Mouse (Mus musculus): ENCODE results near the gene Adat1. TPM values are rescaled to one million over a fixed set of nuclear protein-coding genes. Genes with fewer than 3 reads are reported as not detected.
A peak's percentile ranks its signal among the peaks of the same experiment; 100 is the strongest.

Gene Adat1
- polyA plus RNA-seq (2014; fragmentation: Nextera tagmentation; extraction: Ambion mirVana) = 12.7 and 17.8 TPM in 2 replicates

DNA sequence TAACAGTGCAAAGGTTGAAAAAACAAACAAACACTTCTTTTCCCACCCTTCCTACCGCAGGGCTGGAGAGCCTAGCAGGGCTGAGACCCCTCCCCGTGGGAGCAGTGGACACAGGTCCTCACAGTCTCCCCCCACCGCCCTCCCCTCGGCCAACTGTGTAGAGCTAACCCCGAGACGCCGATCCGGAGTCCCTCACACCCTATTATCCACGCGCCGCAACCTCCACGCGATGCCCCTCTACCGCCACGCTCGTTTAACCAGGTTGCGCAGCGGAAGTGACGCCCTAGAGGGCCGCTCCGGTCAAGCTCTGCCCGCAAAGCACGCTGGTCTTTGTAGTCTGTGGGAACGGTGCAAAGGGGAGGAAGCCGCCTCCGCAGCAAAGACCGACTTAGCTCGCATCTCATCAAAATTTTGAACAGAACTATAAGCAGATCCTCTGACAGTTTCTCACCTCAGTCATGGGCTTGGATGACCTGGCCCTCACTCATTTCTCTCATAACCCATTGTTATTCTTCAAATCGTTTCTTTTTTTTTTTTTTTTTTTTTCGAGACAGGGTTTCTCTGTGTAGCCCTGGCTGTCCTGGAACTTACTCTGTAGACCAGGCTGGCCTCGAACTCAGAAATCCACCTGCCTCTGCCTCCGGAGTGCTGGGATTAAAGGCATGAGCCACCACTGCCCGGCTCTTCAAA is at the start of gene Adat1:
Gene Adat1, minus strand, starts transcription at position 290 of the 690 bp plus-strand sequence.
- H3K4me1 ChIP-seq (replicated peaks; ENCODE audit: control insufficient read depth, insufficient read depth, low read length) = no peaks in the 10 kb centered on the region; the same call in 1 of the 2 replicates
- H3K36me3 ChIP-seq (ENCODE audit: control insufficient read depth, insufficient read depth, low read length) = peaks cover 35% of the 10 kb centered on the region
- peak within 1 kb of the TSS; percentile 74 for H3K4me2 ChIP-seq
- H3K9ac ChIP-seq (ENCODE audit: low read depth, low read length) = peak within 1 kb of the TSS; percentile 85
- WGBS = 4% methylated on average over 32 of the region's 33 CpGs
- H3K4me3 ChIP-seq (ENCODE audit: low read depth, low read length) = peak within 1 kb of the TSS; percentile 83
- ATAC-seq (replicated peaks; ENCODE audit: low FRiP score) (peak; percentile 95), DNase-seq (ENCODE audit: low spot score) (peak; percentile 90)
- H3K27me3 ChIP-seq (replicated peaks; ENCODE audit: control insufficient read depth, insufficient read depth, low read length) = no peaks in the 10 kb centered on the region
- peak within 1 kb of the TSS; percentile 10; the same call in 1 of the 2 replicates for H3K27ac ChIP-seq (ENCODE audit: low read depth, low read length)
- no peaks in the 10 kb centered on the region for H3K9me3 ChIP-seq (ENCODE audit: control insufficient read depth, low read length)

DNA sequence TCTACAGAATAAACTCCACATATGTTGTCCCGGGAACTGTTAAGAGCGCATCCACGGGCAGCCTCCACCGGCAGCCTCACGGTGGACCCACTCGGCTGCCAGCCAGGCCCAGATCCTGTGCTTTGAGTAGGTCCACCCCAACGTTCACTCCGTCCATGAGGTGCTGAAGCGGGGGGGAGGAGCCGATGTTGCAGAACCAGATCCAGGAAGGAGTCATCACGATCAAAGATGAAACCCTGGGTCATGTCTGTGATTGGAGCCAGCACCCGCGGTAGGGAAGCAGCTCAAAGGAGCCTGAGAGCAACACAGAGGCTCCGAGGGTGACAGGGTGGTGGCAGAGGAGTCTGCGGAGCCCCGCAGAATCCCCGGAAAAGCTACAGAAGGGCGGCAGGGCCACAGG is 45.4 kb upstream of the Adat1 start:
- no peak overlapping the region for H3K4me2 ChIP-seq
- no peak for ATAC-seq (replicated peaks; ENCODE audit: low FRiP score)
- 68% methylated on average over 18 of the region's 18 CpGs for WGBS

DNA sequence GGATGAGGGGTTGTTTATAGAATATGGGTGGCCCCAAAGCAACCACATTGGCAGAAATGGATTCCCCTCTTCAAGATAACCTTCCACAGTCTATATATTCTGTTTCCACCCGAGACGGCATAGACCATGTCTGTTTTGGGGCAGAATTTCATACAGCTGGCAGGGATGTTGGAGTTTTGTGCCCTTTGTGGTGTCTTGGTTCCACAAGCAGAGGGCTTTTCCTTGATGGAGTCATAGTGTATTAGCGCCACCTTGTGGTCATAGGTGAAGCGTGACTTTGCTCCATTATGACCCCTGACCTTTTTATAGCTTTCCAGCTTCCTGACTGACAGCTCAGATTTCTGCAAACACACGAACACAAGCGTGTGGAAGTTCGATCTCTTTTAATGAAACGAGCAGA is 42.5 kb upstream of the Adat1 start:
- ATAC-seq (replicated peaks; ENCODE audit: low FRiP score) (peak; percentile 39; the same call in 1 of the 2 replicates), DNase-seq (ENCODE audit: low spot score) (peak; percentile 45)
- Histone ChIP-seq H3K4me2 (no peak overlapping the region), H3K27me3 (replicated peaks; ENCODE audit: control insufficient read depth, insufficient read depth, low read length) (no peaks in the 10 kb centered on the region), H3K4me1 (replicated peaks; ENCODE audit: control insufficient read depth, insufficient read depth, low read length) (no peaks in the 10 kb centered on the region), H3K9ac (ENCODE audit: low read depth, low read length) (no peak overlapping the region), H3K27ac (ENCODE audit: low read depth, low read length) (no peak overlapping the region), H3K4me3 (ENCODE audit: low read depth, low read length) (no peak overlapping the region), H3K9me3 (ENCODE audit: control insufficient read depth, low read length) (no peaks in the 10 kb centered on the region), H3K36me3 (ENCODE audit: control insufficient read depth, insufficient read depth, low read length) (no peaks in the 10 kb centered on the region)
- WGBS = 10% methylated on average over 8 of the region's 8 CpGs

More for the DNA sequence above, 45.4 kb upstream of the Adat1 start:
- Histone ChIP-seq H3K4me3 (ENCODE audit: low read depth, low read length) (no peak overlapping the region), H3K9me3 (ENCODE audit: control insufficient read depth, low read length) (no peaks in the 10 kb centered on the region), H3K27me3 (replicated peaks; ENCODE audit: control insufficient read depth, insufficient read depth, low read length) (no peaks in the 10 kb centered on the region), H3K36me3 (ENCODE audit: control insufficient read depth, insufficient read depth, low read length) (no peaks in the 10 kb centered on the region), H3K27ac (ENCODE audit: low read depth, low read length) (no peak overlapping the region), H3K4me1 (replicated peaks; ENCODE audit: control insufficient read depth, insufficient read depth, low read length) (no peaks in the 10 kb centered on the region), H3K9ac (ENCODE audit: low read depth, low read length) (no peak overlapping the region)
- DNase-seq (ENCODE audit: low spot score) = no peak

DNA sequence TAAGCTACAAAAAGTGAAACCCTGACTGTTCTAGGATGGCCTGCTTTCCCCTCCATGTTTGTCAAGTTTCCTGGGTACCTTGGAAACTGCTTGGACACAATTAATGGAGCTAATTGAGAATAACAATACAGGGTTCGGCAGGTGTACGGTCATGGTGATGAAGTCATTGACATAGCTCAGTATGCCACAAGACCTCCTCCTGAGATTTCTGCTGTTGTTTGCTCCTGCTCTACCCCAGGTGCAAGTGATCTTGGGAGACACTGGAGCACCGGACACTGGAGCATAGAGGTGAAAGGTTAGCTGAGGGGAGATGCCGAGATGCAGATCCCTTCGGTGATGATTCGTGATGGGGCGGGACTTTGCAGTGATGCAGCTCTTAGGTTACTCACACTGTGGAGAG is 41.0 kb upstream of the Adat1 start:
- H3K4me2 ChIP-seq = no peak overlapping the region
- H3K9me3 ChIP-seq (ENCODE audit: control insufficient read depth, low read length) = no peaks in the 10 kb centered on the region
- ATAC-seq (replicated peaks; ENCODE audit: low FRiP score) = no peak
- H3K27me3 ChIP-seq (replicated peaks; ENCODE audit: control insufficient read depth, insufficient read depth, low read length) = no peaks in the 10 kb centered on the region
- no peaks in the 10 kb centered on the region for H3K4me1 ChIP-seq (replicated peaks; ENCODE audit: control insufficient read depth, insufficient read depth, low read length)
- WGBS = 67% methylated on average over 7 of the region's 7 CpGs
- no peaks in the 10 kb centered on the region for H3K36me3 ChIP-seq (ENCODE audit: control insufficient read depth, insufficient read depth, low read length)
- no peak overlapping the region for H3K9ac ChIP-seq (ENCODE audit: low read depth, low read length)
- no peak for DNase-seq (ENCODE audit: low spot score)
- no peak overlapping the region for H3K27ac ChIP-seq (ENCODE audit: low read depth, low read length)
- no peak overlapping the region for H3K4me3 ChIP-seq (ENCODE audit: low read depth, low read length)

DNA sequence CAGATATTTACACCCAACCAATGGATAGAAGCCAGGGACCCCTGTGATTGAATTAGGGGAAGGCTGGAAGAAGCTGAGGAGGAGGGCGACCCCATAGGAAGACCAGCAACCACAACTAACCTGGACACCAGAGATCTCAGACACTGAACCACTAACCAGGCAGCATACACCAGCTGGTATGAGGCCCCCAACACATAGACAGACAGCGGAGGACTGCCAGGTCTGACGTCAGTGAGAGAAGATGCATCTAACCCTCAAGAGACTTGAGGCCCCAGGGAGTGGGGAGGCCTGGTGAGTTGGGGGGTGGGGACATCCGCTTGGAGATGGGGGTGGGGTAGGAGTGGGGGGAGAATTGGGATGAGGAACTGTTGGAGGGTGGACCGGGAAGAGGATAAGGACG is 38.6 kb upstream of the Adat1 start:
- Histone ChIP-seq H3K36me3 (ENCODE audit: control insufficient read depth, insufficient read depth, low read length) (no peaks in the 10 kb centered on the region), H3K4me2 (no peak overlapping the region), H3K4me1 (replicated peaks; ENCODE audit: control insufficient read depth, insufficient read depth, low read length) (no peaks in the 10 kb centered on the region), H3K9me3 (ENCODE audit: control insufficient read depth, low read length) (no peaks in the 10 kb centered on the region), H3K27ac (ENCODE audit: low read depth, low read length) (no peak overlapping the region), H3K27me3 (replicated peaks; ENCODE audit: control insufficient read depth, insufficient read depth, low read length) (no peaks in the 10 kb centered on the region), H3K9ac (ENCODE audit: low read depth, low read length) (no peak overlapping the region), H3K4me3 (ENCODE audit: low read depth, low read length) (no peak overlapping the region)
- WGBS = 59% methylated on average over 6 of the region's 6 CpGs
- DNase-seq (ENCODE audit: low spot score) (no peak), ATAC-seq (replicated peaks; ENCODE audit: low FRiP score) (no peak)

DNA sequence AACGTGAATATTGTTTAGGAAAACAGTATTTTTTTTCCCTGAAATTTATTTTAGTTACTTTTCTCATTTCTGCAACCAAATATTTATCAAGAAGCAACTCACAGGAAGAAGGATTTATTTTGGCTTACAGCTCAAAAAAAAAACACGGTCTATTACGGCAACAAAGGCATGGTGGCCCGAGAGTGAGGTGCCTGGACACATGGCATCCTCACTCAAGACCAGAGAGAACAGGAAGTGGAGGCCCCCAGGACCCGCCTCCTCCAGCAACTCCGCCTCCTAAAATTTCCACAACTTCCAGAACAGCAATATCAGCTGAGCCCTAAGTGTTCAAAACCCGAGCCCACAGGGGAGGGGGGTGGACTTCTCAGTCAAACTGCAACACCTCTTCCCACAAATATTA is 37.4 kb upstream of the Adat1 start:
- Histone ChIP-seq H3K27me3 (replicated peaks; ENCODE audit: control insufficient read depth, insufficient read depth, low read length) (no peaks in the 10 kb centered on the region), H3K9ac (ENCODE audit: low read depth, low read length) (no peak overlapping the region), H3K36me3 (ENCODE audit: control insufficient read depth, insufficient read depth, low read length) (no peaks in the 10 kb centered on the region), H3K4me3 (ENCODE audit: low read depth, low read length) (no peak overlapping the region), H3K4me2 (no peak overlapping the region), H3K4me1 (replicated peaks; ENCODE audit: control insufficient read depth, insufficient read depth, low read length) (no peaks in the 10 kb centered on the region), H3K27ac (ENCODE audit: low read depth, low read length) (no peak overlapping the region), H3K9me3 (ENCODE audit: control insufficient read depth, low read length) (no peaks in the 10 kb centered on the region)
- 72% methylated on average over 7 of the region's 7 CpGs for WGBS
- ATAC-seq (replicated peaks; ENCODE audit: low FRiP score) (no peak), DNase-seq (ENCODE audit: low spot score) (no peak)

DNA sequence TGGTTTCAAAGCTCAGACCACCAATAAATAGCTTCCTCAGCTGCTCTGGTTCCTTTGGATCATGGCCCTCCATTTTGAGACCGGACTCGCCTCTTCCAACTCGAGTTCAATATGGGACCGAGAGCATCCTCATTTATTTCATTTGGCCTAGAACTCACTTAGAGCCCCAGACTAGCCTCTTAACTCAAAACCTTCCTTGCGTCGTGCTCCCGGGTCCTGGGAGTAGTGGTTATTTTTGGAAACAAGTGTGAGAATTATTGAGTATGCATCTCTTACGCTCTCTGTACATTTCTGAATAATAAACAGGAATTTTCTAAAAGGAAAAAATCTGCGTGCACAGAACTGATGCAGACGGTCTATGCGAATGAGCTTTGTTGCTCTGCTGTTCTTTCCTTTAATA is 22.8 kb upstream of the Adat1 start, which contains the start of gene Gm6793:
Gene Gm6793, minus strand, starts transcription at position 101 of the 400 bp plus-strand sequence.
- Histone ChIP-seq H3K9ac (ENCODE audit: low read depth, low read length) (no peak within 1 kb of the TSS), H3K36me3 (ENCODE audit: control insufficient read depth, insufficient read depth, low read length) (peaks cover 9% of the 10 kb centered on the region; the same call in 1 of the 2 replicates), H3K4me1 (replicated peaks; ENCODE audit: control insufficient read depth, insufficient read depth, low read length) (peaks cover 12% of the 10 kb centered on the region), H3K4me2 (no peak within 1 kb of the TSS), H3K27ac (ENCODE audit: low read depth, low read length) (no peak within 1 kb of the TSS), H3K9me3 (ENCODE audit: control insufficient read depth, low read length) (no peaks in the 10 kb centered on the region), H3K4me3 (ENCODE audit: low read depth, low read length) (no peak within 1 kb of the TSS), H3K27me3 (replicated peaks; ENCODE audit: control insufficient read depth, insufficient read depth, low read length) (no peaks in the 10 kb centered on the region)
- no peak for ATAC-seq (replicated peaks; ENCODE audit: low FRiP score)
- no peak for DNase-seq (ENCODE audit: low spot score)
- WGBS = 94% methylated on average over 11 of the region's 11 CpGs

DNA sequence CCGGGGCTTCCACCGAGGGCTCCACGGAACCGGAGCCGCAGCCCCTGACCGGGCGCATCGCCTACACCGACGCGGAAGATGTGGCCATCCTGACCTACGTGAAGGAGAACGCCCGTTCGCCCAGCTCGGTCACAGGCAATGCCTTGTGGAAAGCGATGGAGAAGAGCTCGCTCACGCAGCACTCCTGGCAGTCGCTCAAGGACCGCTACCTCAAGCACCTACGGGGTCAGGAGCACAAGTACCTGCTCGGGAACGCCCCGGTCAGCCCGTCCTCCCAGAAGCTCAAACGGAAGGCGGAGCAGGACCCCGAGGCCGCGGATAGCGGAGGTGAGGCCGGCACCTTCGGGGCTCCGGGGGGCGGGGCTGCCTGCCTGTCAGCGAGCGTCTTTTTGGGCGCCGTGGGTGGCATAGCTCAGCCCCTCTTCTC is 19.7 kb upstream of the Adat1 start:
- peak overlapping the region; percentile 87 for H3K9ac ChIP-seq (ENCODE audit: low read depth, low read length)
- peak; percentile 44 for ATAC-seq (replicated peaks; ENCODE audit: low FRiP score)
- H3K4me3 ChIP-seq (ENCODE audit: low read depth, low read length) = peak overlapping the region; percentile 87
- peak overlapping the region; percentile 83 for H3K4me2 ChIP-seq
- peaks cover 17% of the 10 kb centered on the region for H3K4me1 ChIP-seq (replicated peaks; ENCODE audit: control insufficient read depth, insufficient read depth, low read length)
- no peaks in the 10 kb centered on the region for H3K27me3 ChIP-seq (replicated peaks; ENCODE audit: control insufficient read depth, insufficient read depth, low read length)
- DNase-seq (ENCODE audit: low spot score) = peak; percentile 52
- no peaks in the 10 kb centered on the region for H3K9me3 ChIP-seq (ENCODE audit: control insufficient read depth, low read length)
- H3K27ac ChIP-seq (ENCODE audit: low read depth, low read length) = peak overlapping the region; percentile 66
- H3K36me3 ChIP-seq (ENCODE audit: control insufficient read depth, insufficient read depth, low read length) = peaks cover 4% of the 10 kb centered on the region; the same call in 1 of the 2 replicates
- WGBS = under 1% methylated on average over 40 of the region's 40 CpGs

Measured in liver, embryonic 11.5 days (tissue).